Mouse (Mus musculus) forelimb bud, embryonic 11.5 days (tissue): ENCODE results near the gene Dpy19l1.

Source experiments
- DNase-seq: peaks from one replicate; pipeline ENCODE4 v3.0.0-alpha.2; 2012; ENCODE audit warnings: low read depth, low spot score

The Dpy19l1 gene

GRCm38 (mm10) chr9:24470166-24470565 is 32.8 kb downstream of the Dpy19l1 start:
- DNase-seq = no peak

GRCm38 (mm10) chr9:24467186-24467585 is 35.8 kb downstream of the Dpy19l1 start:
- no peak for DNase-seq

- no peak for DNase-seq
Observed at GRCm38 (mm10) chr9:24466649-24467048, 36.3 kb downstream of the Dpy19l1 start.

- no peak for DNase-seq
Observed at GRCm38 (mm10) chr9:24461379-24461961, 41.5 kb downstream of the Dpy19l1 start.

GRCm38 (mm10) chr9:24453833-24454232 is 49.1 kb downstream of the Dpy19l1 start:
- DNase-seq = no peak

GRCm38 (mm10) chr9:24450976-24451375 is 52.0 kb downstream of the Dpy19l1 start:
- no peak for DNase-seq

- no peak for DNase-seq
Observed at GRCm38 (mm10) chr9:24450524-24450923, 52.4 kb downstream of the Dpy19l1 start.

- no peak for DNase-seq
Observed at GRCm38 (mm10) chr9:24434901-24435300, 68.0 kb downstream of the Dpy19l1 start.

- no peak for DNase-seq
Observed at GRCm38 (mm10) chr9:24429721-24430120, 73.2 kb downstream of the Dpy19l1 start.

- DNase-seq = no peak
Observed at GRCm38 (mm10) chr9:24425679-24426078, 77.3 kb downstream of the Dpy19l1 start.

GRCm38 (mm10) chr9:24423241-24423640 is 79.7 kb downstream of the Dpy19l1 start:
- DNase-seq = no peak

- no peak for DNase-seq
Observed at GRCm38 (mm10) chr9:24421888-24422287, 81.1 kb downstream of the Dpy19l1 start.

GRCm38 (mm10) chr9:24421221-24421620 is 81.7 kb downstream of the Dpy19l1 start:
- DNase-seq = no peak

- DNase-seq = no peak
Observed at GRCm38 (mm10) chr9:24420144-24420543, 82.8 kb downstream of the Dpy19l1 start.

GRCm38 (mm10) chr9:24418281-24418680 is 84.7 kb downstream of the Dpy19l1 start:
- DNase-seq = no peak

GRCm38 (mm10) chr9:24411483-24411882 is 91.5 kb downstream of the Dpy19l1 start:
- DNase-seq = no peak

GRCm38 (mm10) chr9:24410439-24410838 is 92.5 kb downstream of the Dpy19l1 start:
- no peak for DNase-seq

GRCm38 (mm10) chr9:24407992-24408391 is 94.9 kb downstream of the Dpy19l1 start:
- no peak for DNase-seq

- DNase-seq = no peak
Observed at GRCm38 (mm10) chr9:24394146-24394545, 108.8 kb downstream of the Dpy19l1 start.

GRCm38 (mm10) chr9:24390807-24391370 is 112.1 kb downstream of the Dpy19l1 start:
- no peak for DNase-seq

- DNase-seq = no peak
Observed at GRCm38 (mm10) chr9:24387230-24387629, 115.7 kb downstream of the Dpy19l1 start.

GRCm38 (mm10) chr9:24379321-24379720 is 123.6 kb downstream of the Dpy19l1 start:
- no peak for DNase-seq

GRCm38 (mm10) chr9:24378848-24379247 is 124.1 kb downstream of the Dpy19l1 start:
- no peak for DNase-seq
